Mouse (Mus musculus) frontal cortex, adult (tissue): ENCODE measurements around the gene Gm11020.
"Not testable (repeated sequence)": the region's sequence is repeated elsewhere in the genome, so short reads cannot be mapped to it uniquely, and the experiment has no call there.

ENCODE experiments used
- ATAC-seq: cut with Nextera tagmentation; 2 replicates; pipeline ENCODE4 v1.9.2; 2017; ENCODE audit warnings: mild to moderate bottlenecking, moderate library complexity, mixed read lengths; ENCODE audit not compliant: low TSS enrichment

Gene Gm11020

GRCm38 (mm10) chr8:104321267-104321666, at the start of gene Gm11020:
TSS of gene Gm11020 (plus strand) at chr8:104321567.
- ATAC-seq, result not testable (repeated sequence)

GRCm38 (mm10) chr8:104293081-104293480, 28.3 kb upstream of the Gm11020 start, which contains the start of gene Cmtm2a:
TSS of gene Cmtm2a (minus strand) at chr8:104293181.
- not testable (repeated sequence) for ATAC-seq

DNA sequence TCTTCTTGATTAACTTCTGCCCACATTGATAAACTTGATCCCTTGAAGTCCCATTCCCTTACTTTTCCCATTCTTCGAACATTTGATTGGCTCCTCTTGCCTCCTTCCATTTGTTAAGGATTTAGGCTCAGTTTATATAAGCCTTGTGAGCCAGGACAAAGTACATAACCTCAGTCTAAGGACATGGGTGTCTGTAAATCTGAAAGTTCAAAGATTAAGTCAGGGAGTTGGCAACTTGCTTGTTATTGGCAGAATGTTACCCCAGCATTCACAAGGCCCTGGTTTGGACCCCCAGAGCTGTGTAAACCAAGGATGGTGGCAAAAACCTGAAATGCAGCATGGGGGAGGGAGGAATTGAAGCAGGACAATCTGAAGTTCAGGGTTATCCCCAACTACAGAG, 27.0 kb upstream of the Gm11020 start:
- no peak for ATAC-seq

- ATAC-seq, result not testable (repeated sequence)
Measured at GRCm38 (mm10) chr8:104301577-104301976, 19.8 kb upstream of the Gm11020 start.

DNA sequence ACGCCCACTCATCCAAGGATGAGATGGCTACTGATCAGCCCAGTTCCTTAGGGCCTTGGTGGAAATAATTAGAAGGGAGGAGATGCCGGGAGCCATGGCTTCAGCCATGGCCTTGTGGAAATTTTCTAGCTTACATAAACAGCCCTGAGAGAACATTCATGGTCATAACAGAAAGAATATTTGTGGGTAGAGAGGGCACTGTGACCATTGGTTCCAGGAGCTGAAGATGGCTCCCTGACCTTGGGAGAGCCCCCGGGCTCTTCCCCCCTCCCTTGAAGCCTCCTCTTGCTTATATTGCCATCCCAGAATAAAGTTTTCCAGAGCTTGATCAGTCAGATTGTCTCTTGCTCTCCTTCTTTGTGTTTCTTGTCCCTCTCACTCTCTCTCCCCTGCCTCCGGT, 18.8 kb upstream of the Gm11020 start:
- ATAC-seq, result not testable (repeated sequence)

DNA sequence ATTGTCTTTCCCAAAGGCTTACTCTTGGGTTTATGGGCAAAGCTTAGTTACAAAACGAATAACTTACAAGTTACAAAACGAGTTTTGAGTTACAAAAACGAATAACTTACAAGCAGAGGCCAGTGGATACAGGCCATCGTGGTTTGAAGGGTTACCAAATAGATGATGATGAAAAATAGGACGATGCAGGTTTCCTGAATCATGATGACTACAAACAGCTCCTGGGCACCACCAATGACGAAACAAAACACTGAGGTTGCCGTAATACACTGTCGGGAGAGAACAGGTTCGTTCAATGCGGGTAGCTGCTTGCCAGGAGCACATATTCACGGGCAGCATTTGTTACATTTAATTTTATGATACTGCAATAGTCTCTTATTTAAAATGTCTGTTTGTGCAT, 16.4 kb upstream of the Gm11020 start:
- ATAC-seq, result no peak

DNA sequence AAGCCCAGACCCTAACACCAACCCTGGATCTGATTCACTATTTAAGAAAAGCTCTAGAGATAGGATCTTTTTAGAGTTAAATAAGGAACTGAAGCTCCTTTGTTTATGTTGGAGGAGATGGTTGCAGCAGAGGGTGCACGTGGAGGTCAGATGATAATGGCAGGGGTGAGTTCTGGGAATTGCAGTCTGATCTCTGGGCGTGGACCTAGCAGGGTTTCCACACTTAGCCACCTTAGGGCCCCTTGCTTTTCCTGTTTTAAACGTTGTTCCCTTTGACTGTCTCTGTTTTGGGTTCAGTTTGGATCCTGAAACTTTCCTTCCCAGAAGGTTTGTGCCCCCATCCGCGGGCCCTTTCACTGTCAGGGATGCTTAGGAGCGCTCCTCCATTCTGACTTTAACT, 13.0 kb upstream of the Gm11020 start:
- ATAC-seq, result not testable (repeated sequence)

- not testable (repeated sequence) for ATAC-seq
Measured at GRCm38 (mm10) chr8:104309441-104310155, 11.8 kb upstream of the Gm11020 start, which contains the start of the genes Gm45711 and Cmtm1. TSS of gene Gm45711 (minus strand) at chr8:104310081. TSS of gene Cmtm1 (minus strand) at chr8:104310145.

DNA sequence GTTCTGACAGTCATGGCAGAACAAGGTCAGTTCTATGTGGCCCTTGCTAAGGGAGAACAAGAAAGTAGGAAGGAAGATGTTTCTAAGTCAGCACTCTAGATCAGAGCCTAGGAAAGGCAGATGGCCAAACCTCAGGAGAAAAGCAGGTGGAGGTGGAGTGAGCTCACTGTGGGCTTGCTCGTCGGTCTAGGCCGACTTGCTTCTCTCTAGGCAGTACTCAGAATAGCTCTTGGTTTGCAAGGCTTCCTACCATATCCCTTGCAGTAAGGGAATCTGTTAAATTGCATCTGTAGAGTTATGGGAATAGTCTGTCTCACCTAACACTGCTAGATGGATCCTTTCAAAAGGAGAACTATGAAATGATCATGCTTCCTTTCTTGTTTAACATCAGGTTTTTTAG, 9.3 kb upstream of the Gm11020 start:
- ATAC-seq, result peak; percentile 81

DNA sequence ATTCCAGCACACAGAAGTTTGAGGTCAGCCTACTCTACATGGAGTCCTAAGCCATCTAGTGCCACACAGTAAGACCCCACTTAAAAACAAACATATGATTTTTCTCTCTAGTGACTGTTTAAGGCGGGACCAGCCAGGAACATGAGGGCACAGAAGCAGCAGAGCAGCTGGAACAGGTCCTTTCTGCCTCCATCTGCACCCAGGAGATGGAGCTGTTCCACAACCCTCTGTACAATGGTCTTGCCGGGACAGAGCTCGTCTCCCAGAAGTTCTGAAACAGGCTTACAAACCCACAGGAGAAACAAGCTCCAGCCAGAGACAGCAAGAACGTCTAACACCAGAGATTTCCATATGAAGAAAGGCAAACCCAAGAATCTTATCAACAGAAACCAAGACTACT, 8.1 kb upstream of the Gm11020 start:
- ATAC-seq, result no peak

GRCm38 (mm10) chr8:104321930-104322329, 563 bp downstream of the Gm11020 start, which contains the start of gene Cmtm2b:
TSS of gene Cmtm2b (plus strand) at chr8:104322230.
- not testable (repeated sequence) for ATAC-seq

DNA sequence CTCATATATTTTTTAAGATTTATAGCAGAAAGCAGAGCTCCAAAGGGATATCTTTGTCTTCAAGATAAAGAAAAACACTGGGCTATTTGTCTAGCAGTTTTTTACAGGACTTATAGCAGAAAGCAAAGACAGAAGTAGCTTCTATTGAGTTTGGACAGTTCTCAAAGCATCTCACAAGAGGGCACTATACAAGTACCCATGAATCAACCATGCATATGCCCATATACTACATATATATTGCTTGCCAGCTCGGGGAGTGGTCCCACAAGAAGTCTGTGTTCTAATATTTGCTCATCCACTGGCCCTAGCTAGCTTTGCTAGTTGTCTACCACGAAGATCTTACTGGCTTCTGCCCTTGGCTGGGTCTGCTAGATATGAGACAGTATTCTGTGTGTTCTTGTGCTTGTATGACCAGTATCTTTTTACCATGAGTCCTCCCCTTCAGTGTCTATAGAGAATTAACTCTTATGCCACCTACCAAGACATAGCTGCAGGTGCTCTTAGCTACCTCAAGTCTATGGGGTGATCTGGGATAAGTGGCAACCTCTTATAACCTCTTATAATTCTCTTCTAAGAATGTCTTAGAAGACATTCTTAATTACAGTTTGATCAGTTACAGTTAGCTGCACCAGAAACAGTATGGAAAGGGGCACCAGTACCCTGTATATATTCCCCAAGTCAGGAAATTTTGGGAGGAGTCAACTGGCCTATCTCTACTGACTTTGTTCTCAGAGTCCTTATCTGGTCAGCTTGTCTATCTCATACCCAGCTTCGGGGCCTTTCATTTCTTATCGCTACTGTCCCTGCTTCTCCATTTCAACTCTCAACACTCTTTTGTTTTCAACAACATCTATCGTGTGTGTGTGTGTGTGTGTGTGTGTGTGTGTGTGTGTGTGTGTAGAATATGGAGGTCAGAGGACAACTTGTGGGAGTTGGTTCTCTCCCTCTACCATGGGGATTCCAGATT, 11.6 kb downstream of the Gm11020 start:
- ATAC-seq, result no peak

DNA sequence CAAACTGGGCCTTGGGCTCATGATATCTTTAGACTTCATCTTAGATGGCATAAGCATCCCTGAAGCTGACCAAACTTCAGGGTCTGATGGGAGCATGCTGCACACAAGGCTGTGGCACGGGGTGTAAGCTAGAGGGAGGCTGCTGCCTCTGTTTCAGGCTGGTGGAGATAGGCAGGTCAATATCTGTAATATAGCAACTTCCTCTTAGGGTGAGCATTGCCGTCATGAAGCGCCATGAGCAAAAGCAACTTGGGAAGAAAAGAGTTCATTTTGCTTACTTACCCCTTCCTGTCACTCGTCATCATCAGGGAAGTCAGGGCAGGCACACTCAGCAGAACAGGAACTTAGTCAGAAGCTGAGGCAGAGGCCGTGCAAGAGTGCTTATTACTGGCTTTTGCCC, 12.4 kb downstream of the Gm11020 start:
- no peak for ATAC-seq

- ATAC-seq, result no peak
Measured at GRCm38 (mm10) chr8:104334196-104334595, 12.8 kb downstream of the Gm11020 start.

DNA sequence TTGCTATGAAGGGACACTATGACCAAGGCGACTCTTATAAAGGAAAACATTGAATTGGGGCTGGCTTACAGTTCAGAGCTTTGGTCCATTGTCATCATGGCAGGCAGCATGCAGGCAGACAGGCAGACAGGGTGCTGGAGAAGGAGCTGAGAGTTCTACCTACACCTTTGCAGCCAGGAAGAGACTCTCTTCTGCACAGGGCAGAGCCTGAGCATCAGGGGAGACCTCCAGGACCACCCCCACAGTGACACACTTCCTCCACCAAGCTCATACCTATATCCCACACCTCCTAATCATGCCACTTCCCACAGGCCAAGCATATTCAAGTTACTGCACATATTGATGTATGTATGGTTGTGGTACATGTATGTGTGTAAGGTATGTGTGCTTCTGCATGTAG, 15.4 kb downstream of the Gm11020 start:
- ATAC-seq, result no peak

GRCm38 (mm10) chr8:104337890-104338289, 16.5 kb downstream of the Gm11020 start:
- no peak for ATAC-seq

- ATAC-seq, result peak; percentile 5; the same call in 1 of the 2 replicates
Measured at GRCm38 (mm10) chr8:104339229-104339982, 18.0 kb downstream of the Gm11020 start, which contains the start of gene Cmtm3. TSS of gene Cmtm3 (plus strand) at chr8:104339410.

- ATAC-seq, result no peak
Measured at GRCm38 (mm10) chr8:104339983-104340232, 18.5 kb downstream of the Gm11020 start.

GRCm38 (mm10) chr8:104340233-104341105, 19.1 kb downstream of the Gm11020 start:
- peak; percentile 53 for ATAC-seq

DNA sequence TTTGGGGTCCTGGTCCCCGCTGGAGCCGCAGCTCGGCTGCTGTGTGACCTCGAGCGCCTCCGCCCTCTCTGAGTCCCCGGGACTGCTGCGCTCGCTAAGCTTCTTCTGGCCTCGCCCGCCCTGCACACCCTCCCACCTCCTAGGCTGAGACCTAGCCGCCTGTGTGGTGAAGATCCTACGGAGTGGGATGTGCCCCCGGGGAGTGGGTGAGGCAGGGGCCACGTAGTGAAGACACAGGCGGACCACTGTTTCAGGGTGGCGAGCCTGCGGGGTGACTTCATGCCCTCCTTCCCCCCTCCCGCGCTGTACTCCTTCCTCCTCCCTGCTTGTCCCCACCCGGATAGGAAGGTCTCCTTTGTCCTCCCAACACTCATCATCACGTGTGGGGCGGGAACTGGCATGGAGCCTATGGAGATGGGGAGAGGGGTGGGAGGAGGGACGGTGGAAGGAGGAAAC, 19.8 kb downstream of the Gm11020 start:
- ATAC-seq, result peak; percentile 29; the same call in 1 of the 2 replicates

DNA sequence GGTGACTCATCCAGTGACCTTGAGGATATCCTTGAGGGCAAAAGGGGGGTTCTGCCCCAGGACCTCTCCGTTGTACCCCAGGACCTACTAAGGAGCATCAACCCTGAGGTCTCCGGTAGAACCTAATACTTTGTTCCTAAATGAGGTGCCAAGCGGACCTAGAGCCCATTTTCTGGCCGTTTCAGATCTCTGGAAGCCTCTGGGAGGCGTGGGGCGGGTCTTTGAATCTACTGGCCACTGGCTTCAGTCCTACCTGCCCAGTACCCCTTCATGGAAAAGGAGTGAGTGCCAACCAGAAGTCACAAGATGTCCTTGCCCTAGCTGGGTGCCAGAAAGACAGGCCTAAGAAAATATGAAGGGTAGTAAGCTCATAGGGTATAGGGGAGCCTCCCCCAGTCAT, 20.3 kb downstream of the Gm11020 start:
- ATAC-seq, result no peak
